Mouse (Mus musculus) bone marrow, adult 2 months (tissue): ENCODE measurements around the gene Zbtb32. TPM values are rescaled to one million over a fixed set of nuclear protein-coding genes. Genes with fewer than 3 reads are reported as not detected.

Experiments used
- H3K27ac ChIP-seq: fragments of 200-500 bp; 2 replicates; pipeline ENCODE4 v1.5.1; 2012; ENCODE audit warnings: low read depth, mild to moderate bottlenecking, control low read depth, inconsistent platforms, low read length; ENCODE audit not compliant: control insufficient read depth, poor library complexity, insufficient read depth
- H3K4me1 ChIP-seq: fragments of 200-500 bp; 2 replicates; pipeline ENCODE4 v1.6.1; 2011; ENCODE audit warnings: low read length; ENCODE audit not compliant: control insufficient read depth, insufficient read depth
- H3K4me3 ChIP-seq: fragments of 200-500 bp; replicated peaks from 2 replicates; pipeline ENCODE3; 2011; ENCODE audit warnings: mild to moderate bottlenecking, low read depth, low read length, control low read depth; ENCODE audit not compliant: control insufficient read depth
- CTCF ChIP-seq: fragments of 200-500 bp; IDR thresholded peaks from 2 replicates; pipeline ENCODE4 v1.5.1; 2011; ENCODE audit warnings: low read length, control low read depth; ENCODE audit not compliant: control insufficient read depth, insufficient read depth
- POLR2A ChIP-seq: fragments of 200-500 bp; IDR thresholded peaks from 2 replicates; pipeline ENCODE4 v1.6.1; 2011; ENCODE audit warnings: low read depth, mild to moderate bottlenecking, control low read depth, low read length, borderline replicate concordance; ENCODE audit not compliant: control insufficient read depth
- WGBS: fragments of 180-500 bp; shearing (Covaris S2); methylation state at CpG from one replicate; pipeline ENCODE4 v1.1.7; 2018; 5-methylcytosine and 5-hydroxymethylcytosine counted together
- polyA plus RNA-seq: library from polyadenylated mRNA; stranded (reverse); fragments of >200 nt; gene quantifications from 2 replicates; pipeline ENCODE4 v1.2.4, GENCODE M21; 2011; ENCODE audit warnings: low replicate concordance; ENCODE audit not compliant: missing spikeins, insufficient read depth, insufficient read length

Gene Zbtb32
- 3.1 TPM in 1 of 2 replicates, not detected in the other for polyA plus RNA-seq

GRCm38 (mm10) chr7:30598786-30599185 lies at the start of gene Zbtb32:
TSS of gene Zbtb32 (minus strand) at chr7:30598909.
- WGBS: 91% methylated on average over 12 of the region's 12 CpGs
- H3K4me3 ChIP-seq: no peak within 1 kb of the TSS
- TF ChIP-seq CTCF: no peak
- no peak for TF ChIP-seq POLR2A
- no peak within 1 kb of the TSS for H3K27ac ChIP-seq
- peaks cover 2% of the 10 kb centered on the region; the same call in 1 of the 2 replicates for H3K4me1 ChIP-seq

DNA sequence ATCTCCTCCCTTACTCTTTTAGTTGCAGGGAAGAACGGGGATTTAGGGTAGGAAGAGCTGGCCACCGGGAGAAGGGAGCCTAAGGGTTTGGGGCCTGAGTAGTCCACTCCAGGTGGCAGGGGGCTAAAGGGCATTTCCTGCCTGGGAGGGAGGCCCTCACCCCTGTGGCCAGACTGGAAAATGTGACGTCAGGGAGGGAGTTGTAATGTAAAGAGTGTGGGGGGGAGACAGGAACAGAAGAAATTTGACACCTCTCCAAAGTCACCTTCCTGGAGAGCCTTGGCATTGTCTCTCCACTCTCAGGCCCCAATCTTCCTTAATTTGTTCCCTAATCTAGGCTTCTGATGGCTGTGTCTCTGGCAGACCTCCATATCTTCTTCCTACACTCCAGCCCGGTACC lies 40.4 kb upstream of the Zbtb32 start:
- 22% methylated on average over 4 of the region's 4 CpGs for WGBS
- TF ChIP-seq POLR2A (no peak), CTCF (no peak)
- no peak overlapping the region for H3K27ac ChIP-seq
- H3K4me3 ChIP-seq: no peak overlapping the region
- no peaks in the 10 kb centered on the region for H3K4me1 ChIP-seq

DNA sequence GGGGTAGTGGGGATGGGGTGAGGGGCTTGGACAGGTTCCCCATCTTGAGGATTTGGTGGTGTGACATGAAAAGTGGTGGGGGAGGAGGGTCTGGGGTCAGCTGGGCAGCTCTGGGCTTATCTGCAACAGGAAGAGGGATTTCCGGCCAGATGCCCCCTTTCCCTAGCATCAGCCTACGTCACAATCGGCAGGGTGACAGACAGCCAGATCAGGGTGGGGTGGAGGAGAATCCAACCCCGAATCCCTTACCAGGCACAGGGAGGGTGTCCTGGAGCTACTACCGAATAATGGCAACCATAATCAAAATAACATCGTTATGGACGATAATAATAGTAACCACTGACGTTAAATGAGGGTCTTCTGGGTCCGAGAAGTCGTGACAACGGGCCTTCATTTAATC lies 37.7 kb upstream of the Zbtb32 start:
- WGBS: 34% methylated on average over 11 of the region's 11 CpGs
- no peak overlapping the region for H3K4me3 ChIP-seq
- TF ChIP-seq POLR2A (no peak), CTCF (no peak)
- no peaks in the 10 kb centered on the region; the same call in 1 of the 2 replicates for H3K4me1 ChIP-seq
- H3K27ac ChIP-seq: no peak overlapping the region

DNA sequence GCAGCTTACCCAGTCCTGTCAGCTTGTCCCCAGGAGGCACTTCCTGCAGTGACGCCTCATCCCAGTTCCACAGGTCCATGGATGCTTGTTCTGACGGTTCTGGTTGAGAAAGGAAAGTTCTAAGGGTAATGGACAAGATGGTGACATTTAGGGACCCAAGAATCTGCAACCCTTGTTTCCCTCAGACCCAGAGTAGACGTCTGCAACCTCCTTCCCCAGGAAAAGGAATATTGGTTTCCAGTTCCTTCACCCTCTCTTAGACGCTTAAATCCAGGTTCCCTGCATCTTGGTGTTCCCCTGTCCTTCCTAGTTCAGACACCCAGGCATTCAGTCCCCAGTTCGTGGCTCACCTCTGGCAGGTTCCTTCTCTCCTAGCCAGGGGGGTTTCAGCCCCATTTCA lies 37.0 kb upstream of the Zbtb32 start, which contains the start of gene Etv2:
Etv2 (minus strand) TSS at position 101 of the 400 bp plus-strand sequence.
- TF ChIP-seq CTCF (no peak), POLR2A (no peak)
- no peaks in the 10 kb centered on the region; the same call in 1 of the 2 replicates for H3K4me1 ChIP-seq
- H3K27ac ChIP-seq: no peak within 1 kb of the TSS
- no peak within 1 kb of the TSS for H3K4me3 ChIP-seq
- WGBS: 4% methylated on average over 5 of the region's 5 CpGs

GRCm38 (mm10) chr7:30634621-30635020 lies 35.9 kb upstream of the Zbtb32 start:
- peak; percentile 66 for TF ChIP-seq CTCF
- no peak for TF ChIP-seq POLR2A
- H3K4me1 ChIP-seq: no peaks in the 10 kb centered on the region; the same call in 1 of the 2 replicates
- no peak overlapping the region for H3K27ac ChIP-seq
- WGBS: 3% methylated on average over 20 of the region's 20 CpGs
- H3K4me3 ChIP-seq: no peak overlapping the region

DNA sequence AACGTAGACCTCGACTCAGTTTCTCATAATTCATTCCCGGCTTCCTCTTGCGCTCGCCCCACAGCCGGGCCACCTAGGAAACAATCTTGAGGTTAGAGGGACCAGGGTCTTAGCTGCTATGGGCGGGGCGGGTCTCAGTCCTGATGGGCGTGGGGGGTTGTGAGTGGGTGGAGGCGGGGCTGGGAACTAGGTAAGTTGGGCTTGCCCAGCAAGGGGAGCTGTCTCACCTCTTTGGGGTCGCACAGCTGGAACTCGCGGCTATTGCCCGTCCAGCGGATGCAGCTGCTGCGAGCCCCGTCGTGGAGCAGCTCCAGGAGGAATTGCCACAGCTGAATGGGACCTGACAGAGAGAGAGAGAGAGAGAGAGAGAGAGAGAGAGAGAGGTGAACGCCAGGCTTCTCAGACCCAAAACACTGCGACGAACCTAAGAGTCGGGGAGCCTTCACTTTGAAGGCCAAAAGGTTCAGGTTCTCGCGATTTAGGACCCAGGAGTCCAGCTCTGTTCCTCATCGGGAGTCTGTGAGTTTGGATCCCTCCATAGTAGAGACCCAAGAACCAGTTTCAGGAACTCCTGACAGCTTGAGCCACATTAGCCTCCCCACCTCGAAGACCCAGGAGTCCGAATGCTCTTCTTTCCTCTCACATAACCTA lies 35.2 kb upstream of the Zbtb32 start:
- H3K27ac ChIP-seq: no peak overlapping the region
- H3K4me1 ChIP-seq: no peaks in the 10 kb centered on the region; the same call in 1 of the 2 replicates
- TF ChIP-seq POLR2A: no peak
- no peak for TF ChIP-seq CTCF
- 4% methylated on average over 27 of the region's 27 CpGs for WGBS
- H3K4me3 ChIP-seq: no peak overlapping the region

GRCm38 (mm10) chr7:30629013-30629412 lies 30.3 kb upstream of the Zbtb32 start:
- no peak for TF ChIP-seq POLR2A
- no peak for TF ChIP-seq CTCF
- Histone ChIP-seq H3K4me3 (no peak overlapping the region), H3K27ac (no peak overlapping the region), H3K4me1 (no peaks in the 10 kb centered on the region; the same call in 1 of the 2 replicates)

GRCm38 (mm10) chr7:30626647-30627046 lies 27.9 kb upstream of the Zbtb32 start:
- H3K4me3 ChIP-seq: no peak overlapping the region
- no peaks in the 10 kb centered on the region for H3K4me1 ChIP-seq
- TF ChIP-seq POLR2A (no peak), CTCF (no peak)
- no peak overlapping the region for H3K27ac ChIP-seq
- WGBS: 79% methylated on average over 5 of the region's 5 CpGs
